9 mouse cellular contexts compared by ENCODE assay signal in the genomic region with DNA sequence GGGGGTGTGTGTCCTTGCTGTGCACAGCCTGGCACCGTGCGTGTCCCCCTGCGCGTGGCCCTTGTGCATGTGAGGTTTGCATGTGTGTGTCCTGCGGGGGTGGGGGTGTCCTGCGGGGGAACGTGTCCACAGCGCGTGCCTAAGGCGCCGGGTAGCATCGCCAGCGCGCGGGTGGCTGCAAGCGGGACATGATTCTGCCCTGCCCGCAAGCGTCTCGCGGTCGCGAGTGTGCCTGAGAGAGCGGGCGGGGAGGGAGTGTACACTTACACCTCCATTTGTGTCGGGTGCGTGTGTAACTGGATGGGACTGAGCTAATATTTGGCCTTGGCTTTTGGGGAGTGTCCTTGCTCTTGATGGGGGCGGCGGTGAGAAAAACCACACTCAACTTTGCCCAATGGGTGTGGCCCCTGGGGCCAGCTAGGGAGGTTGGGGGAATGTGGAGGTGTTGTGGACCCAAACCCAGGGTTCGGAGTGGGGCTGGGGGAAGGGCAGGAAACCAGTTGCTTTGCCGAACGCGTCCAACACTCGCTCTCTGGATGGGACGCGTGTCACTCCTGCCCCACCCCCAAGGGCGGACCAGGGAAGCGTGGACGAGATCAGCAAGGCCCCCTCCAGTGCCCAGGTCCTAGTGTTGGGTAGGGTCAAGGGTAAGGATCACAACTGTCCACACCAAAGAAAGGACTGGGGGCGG. TPM values are rescaled to one million over a fixed set of nuclear protein-coding genes. Genes with fewer than 3 reads are reported as not detected.
DNase-seq lines count a peak whose midpoint lies in the region; ATAC-seq lines count a peak whose summit lies in the region.
"Had no signal": no experiment of that assay in that cellular context is flagged by ENCODE, and none has a peak within 500 bp of the region (broad histone marks: within the 10 kb centered on the region; RNA-seq: fewer than 3 reads in every experiment).

No protein-coding gene starts in this region.

- WGBS in kidney, embryonic 16.5 days: 0% methylated on average over 39 of the region's 39 CpGs
- under 1% methylated on average over 39 of the region's 39 CpGs for WGBS in forebrain, embryonic 15.5 days
- WGBS in hindbrain, embryonic 10.5 days: under 1% methylated on average over 39 of the region's 39 CpGs
- WGBS in neural tube, embryonic 11.5 days: 0% methylated on average over 39 of the region's 39 CpGs

- peak overlapping the region; percentile 78 for H3K4me3 ChIP-seq in kidney, embryonic 16.5 days (ENCODE audit: low read length)
- H3K4me3 ChIP-seq in forebrain, embryonic 15.5 days: peak overlapping the region; percentile 95
- H3K4me3 ChIP-seq in hindbrain, embryonic 10.5 days: peak overlapping the region; percentile 91
- H3K4me3 ChIP-seq in neural tube, embryonic 11.5 days (ENCODE audit: low read depth, low read length): peak overlapping the region; percentile 75

- H3K4me1 ChIP-seq in kidney, embryonic 16.5 days (ENCODE audit: insufficient read depth, low read length): 0 out of 2 replicates have a peak, but pooled peaks cover 4% of the 10 kb centered on the region
- H3K4me1 ChIP-seq in forebrain, embryonic 15.5 days: peaks cover 28% of the 10 kb centered on the region
- peaks cover 39% of the 10 kb centered on the region for H3K4me1 ChIP-seq in hindbrain, embryonic 10.5 days (replicated peaks)
- peaks cover 17% of the 10 kb centered on the region for H3K4me1 ChIP-seq in neural tube, embryonic 11.5 days (ENCODE audit: control insufficient read depth, insufficient read depth, low read length)

- peaks cover 5% of the 10 kb centered on the region; the same call in 1 of the 2 replicates for H3K9me3 ChIP-seq in kidney, embryonic 16.5 days (ENCODE audit: low read length)
- H3K9me3 ChIP-seq in forebrain, embryonic 15.5 days: peaks cover 7% of the 10 kb centered on the region; the same call in 1 of the 2 replicates
- peaks cover 5% of the 10 kb centered on the region; the same call in 1 of the 2 replicates for H3K9me3 ChIP-seq in hindbrain, embryonic 10.5 days
- 0 out of 2 replicates have a peak, but pooled peaks cover 2% of the 10 kb centered on the region for H3K9me3 ChIP-seq in neural tube, embryonic 11.5 days (ENCODE audit: control insufficient read depth, low read length)

- peak overlapping the region; percentile 75 for H3K9ac ChIP-seq in kidney, embryonic 16.5 days (replicated peaks; ENCODE audit: low read length)
- peak overlapping the region; percentile 85 for H3K9ac ChIP-seq in forebrain, embryonic 15.5 days (replicated peaks)
- H3K9ac ChIP-seq in neural tube, embryonic 11.5 days (ENCODE audit: low read length): peak overlapping the region; percentile 87

- H3K27me3 ChIP-seq in kidney, embryonic 16.5 days (ENCODE audit: insufficient read depth, low read length): no peaks in the 10 kb centered on the region; the same call in 1 of the 2 replicates
- no peaks in the 10 kb centered on the region for H3K27me3 ChIP-seq in forebrain, embryonic 15.5 days
- H3K27me3 ChIP-seq in hindbrain, embryonic 10.5 days (ENCODE audit: insufficient read depth, poor library complexity, severe bottlenecking): peaks cover 23% of the 10 kb centered on the region
- H3K27me3 ChIP-seq in neural tube, embryonic 11.5 days (ENCODE audit: control insufficient read depth, insufficient read depth, low read length): no peaks in the 10 kb centered on the region
- H3K27me3 ChIP-seq: CH12.LX had no signal

- DNase-seq in kidney, adult 9 months: no peak
- DNase-seq in cerebellum, adult 18-20 months: peak; percentile 22 to 45
- DNase-seq in hindbrain, embryonic 10.5 days (ENCODE audit: low spot score): peak; percentile 65
- peak; percentile 63 for DNase-seq in liver
- peak; percentile 71 for DNase-seq in neural tube, embryonic 11.5 days (ENCODE audit: low spot score)
- no peak for DNase-seq in T-cell, adult 2 months (ENCODE audit: low spot score)

- peak; percentile 63 for ATAC-seq in kidney, embryonic 16.5 days (ENCODE audit: low FRiP score, low TSS enrichment)
- ATAC-seq in forebrain, embryonic 15.5 days (replicated peaks): peak; percentile 66
- ATAC-seq in neural tube, embryonic 11.5 days (ENCODE audit: insufficient read depth, low FRiP score, low TSS enrichment): peak; percentile 68

- peak overlapping the region; percentile 100 for H3K4me2 ChIP-seq in kidney, embryonic 16.5 days (replicated peaks; ENCODE audit: low read depth, low read length)
- H3K4me2 ChIP-seq in forebrain, embryonic 15.5 days (replicated peaks): peak overlapping the region; percentile 95
- H3K4me2 ChIP-seq in neural tube, embryonic 11.5 days (ENCODE audit: low read depth): peak overlapping the region; percentile 100

- no peaks in the 10 kb centered on the region for H3K36me3 ChIP-seq in kidney, embryonic 16.5 days (ENCODE audit: insufficient read depth, low read length)
- H3K36me3 ChIP-seq in forebrain, embryonic 15.5 days: no peaks in the 10 kb centered on the region
- H3K36me3 ChIP-seq in hindbrain, embryonic 10.5 days: no peaks in the 10 kb centered on the region
- no peaks in the 10 kb centered on the region for H3K36me3 ChIP-seq in neural tube, embryonic 11.5 days (ENCODE audit: control insufficient read depth, insufficient read depth, low read length)

- peak overlapping the region; percentile 58; the same call in 1 of the 2 replicates for H3K27ac ChIP-seq in kidney, embryonic 16.5 days (ENCODE audit: low read length)
- peak overlapping the region; percentile 80 for H3K27ac ChIP-seq in forebrain, embryonic 15.5 days (replicated peaks)
- H3K27ac ChIP-seq in hindbrain, embryonic 10.5 days: peak overlapping the region; percentile 94
- H3K27ac ChIP-seq in neural tube, embryonic 11.5 days (ENCODE audit: low read depth, low read length): peak overlapping the region; percentile 72

RNA-seq across cellular contexts. Expression of gene Igdcc4, which starts 0.5 kb away (rescaled TPM):
- 10.9 and 12.0 TPM in 2 replicates for polyA plus RNA-seq in kidney, embryonic 16.5 days (2015; fragmentation: Nextera tagmentation; extraction: Ambion mirVana)
- 13.0 and 14.6 TPM in 2 replicates for polyA plus RNA-seq in forebrain, embryonic 15.5 days (2015; fragmentation: Nextera tagmentation; extraction: Ambion mirVana)
- 8.3 and 10.4 TPM in 2 replicates for polyA plus RNA-seq in hindbrain, embryonic 10.5 days (2016; fragmentation: Nextera tagmentation; extraction: Ambion mirVana)
- polyA plus RNA-seq in neural tube, embryonic 11.5 days (2014; fragmentation: Nextera tagmentation; extraction: Ambion mirVana): 12.3 and 14.1 TPM in 2 replicates

RNA-seq across cellular contexts. Expression of gene Igdcc3, which starts 39.2 kb away (rescaled TPM):
- 3.2 and 3.3 TPM in 2 replicates for polyA plus RNA-seq in kidney, embryonic 16.5 days (2015; fragmentation: Nextera tagmentation; extraction: Ambion mirVana)
- 9.6 and 9.8 TPM in 2 replicates for polyA plus RNA-seq in forebrain, embryonic 15.5 days (2015; fragmentation: Nextera tagmentation; extraction: Ambion mirVana)
- polyA plus RNA-seq in hindbrain, embryonic 10.5 days (2016; fragmentation: Nextera tagmentation; extraction: Ambion mirVana): 218 and 357 TPM in 2 replicates
- polyA plus RNA-seq in neural tube, embryonic 11.5 days (2014; fragmentation: Nextera tagmentation; extraction: Ambion mirVana): 60.7 and 71.9 TPM in 2 replicates

Comparison
In these comparisons a context has a peak if more than half of its experiments do, and no peak if none do; other contexts are left out.
1. DNase-seq: peak in cerebellum, adult 18-20 months (2 of 2), hindbrain, embryonic 10.5 days (single experiment), liver (single experiment) and neural tube, embryonic 11.5 days (single experiment); none in kidney, adult 9 months (single experiment) and T-cell, adult 2 months (single experiment).
2. Peak in every context shown above with its lines, with median percentiles within 50 percentile points of each other: ATAC-seq, H3K27ac ChIP-seq, H3K4me2 ChIP-seq, H3K4me3 ChIP-seq and H3K9ac ChIP-seq.